Mouse (Mus musculus) heart, postnatal 0 days (tissue): ENCODE measurements at regions not wholly inside any gene's neighbourhood (a gene's known extent, or its start where the extent isn't known, plus 50 kb on each side); places are given as distances from the start of the nearest gene placed in this dataset.

Experiments used
- ATAC-seq: fragments of 200-750 bp; cut with Nextera tagmentation; 2 replicates; pipeline ENCODE4 v1.8.0; 2017; ENCODE audit warnings: low read depth, moderate number of reproducible peaks, moderate library complexity; ENCODE audit not compliant: insufficient read depth
- DNase-seq: peaks from one replicate; pipeline ENCODE4 v3.0.0-alpha.2; 2016; ENCODE audit warnings: low spot score
- H3K27ac ChIP-seq: fragments of 300-500 bp; sonication (generic); 2 replicates; pipeline ENCODE4 v1.5.1; 2014; ENCODE audit warnings: low read depth, mild to moderate bottlenecking
- H3K27me3 ChIP-seq: fragments of 300-500 bp; sonication (generic); 2 replicates; pipeline ENCODE4 v1.6.1; 2014; ENCODE audit warnings: low read length, mixed read lengths; ENCODE audit not compliant: control insufficient read depth, insufficient read depth
- H3K36me3 ChIP-seq: fragments of 300-500 bp; sonication (generic); replicated peaks from 2 replicates; pipeline ENCODE4 v1.6.1; 2014; ENCODE audit warnings: low read length, mixed read lengths; ENCODE audit not compliant: control insufficient read depth, insufficient read depth
- H3K4me1 ChIP-seq: fragments of 300-500 bp; sonication (generic); 2 replicates; pipeline ENCODE4 v1.6.1; 2014; ENCODE audit warnings: antibody characterized with exemption; ENCODE audit not compliant: control insufficient read depth, insufficient read depth
- H3K4me2 ChIP-seq: fragments of 300-500 bp; sonication (generic); 2 replicates; pipeline ENCODE4 v1.6.1; 2014; ENCODE audit warnings: low read depth, mild to moderate bottlenecking, low read length, moderate library complexity
- H3K4me3 ChIP-seq: fragments of 300-500 bp; sonication (generic); 2 replicates; pipeline ENCODE4 v1.5.1; 2014; ENCODE audit warnings: low read depth, low read length
- H3K9ac ChIP-seq: fragments of 300-500 bp; sonication (generic); replicated peaks from 2 replicates; pipeline ENCODE4 v1.6.1; 2014; ENCODE audit warnings: low read depth, low read length, mixed read lengths
- H3K9me3 ChIP-seq: fragments of 300-500 bp; sonication (generic); replicated peaks from 2 replicates; pipeline ENCODE4 v1.6.1; 2016; ENCODE audit warnings: low read length; ENCODE audit not compliant: control insufficient read depth
- CTCF ChIP-seq: IDR thresholded peaks from 2 replicates; pipeline ENCODE4 v1.5.1; 2016; ENCODE audit warnings: antibody characterized with exemption, control low read depth, low read depth
- EP300 ChIP-seq: IDR thresholded peaks from 2 replicates; pipeline ENCODE4 v1.6.1; 2016; ENCODE audit warnings: antibody characterized with exemption, low read depth
- WGBS: fragments of 180-500 bp; shearing (Covaris S2); extraction: QIAGEN DNeasy Blood & Tissue Kit; methylation state at CpG from one replicate; pipeline ENCODE4 v1.1.7; 2014; 5-methylcytosine and 5-hydroxymethylcytosine counted together

- Histone ChIP-seq H3K27me3 (no peaks in the 10 kb centered on the region), H3K4me1 (peaks cover 16% of the 10 kb centered on the region), H3K27ac (no peak overlapping the region), H3K4me2 (no peak overlapping the region), H3K9me3 (no peaks in the 10 kb centered on the region), H3K36me3 (no peaks in the 10 kb centered on the region), H3K9ac (no peak overlapping the region), H3K4me3 (no peak overlapping the region)
- 13% methylated on average over 2 of the region's 2 CpGs for WGBS
- peak; percentile 21 for DNase-seq
- TF ChIP-seq EP300: no peak
- no peak for TF ChIP-seq CTCF
- peak; percentile 36; the same call in 1 of the 2 replicates for ATAC-seq
Observed at GRCm38 (mm10) chr13:34462808-34463511, 118.0 kb upstream of the Slc22a23 start.

GRCm38 (mm10) chr13:34462206-34462807 is 117.3 kb upstream of the Slc22a23 start:
- DNase-seq: no peak
- Histone ChIP-seq H3K27ac (no peak overlapping the region), H3K4me2 (no peak overlapping the region), H3K9me3 (no peaks in the 10 kb centered on the region), H3K4me3 (no peak overlapping the region), H3K9ac (no peak overlapping the region), H3K4me1 (peaks cover 16% of the 10 kb centered on the region), H3K36me3 (no peaks in the 10 kb centered on the region), H3K27me3 (no peaks in the 10 kb centered on the region)
- ATAC-seq: no peak
- WGBS: 52% methylated on average over 6 of the region's 6 CpGs
- no peak for TF ChIP-seq CTCF
- TF ChIP-seq EP300: no peak

GRCm38 (mm10) chr13:34460969-34461368 is 116.0 kb upstream of the Slc22a23 start:
- ATAC-seq (no peak), DNase-seq (no peak)
- H3K36me3 ChIP-seq: no peaks in the 10 kb centered on the region
- no peaks in the 10 kb centered on the region for H3K9me3 ChIP-seq
- no peak overlapping the region for H3K9ac ChIP-seq
- H3K27ac ChIP-seq: no peak overlapping the region
- TF ChIP-seq EP300 (no peak), CTCF (no peak)
- no peaks in the 10 kb centered on the region for H3K27me3 ChIP-seq
- no peak overlapping the region for H3K4me3 ChIP-seq
- WGBS: 27% methylated on average over 4 of the region's 4 CpGs
- H3K4me2 ChIP-seq: no peak overlapping the region
- H3K4me1 ChIP-seq: peaks cover 14% of the 10 kb centered on the region

- TF ChIP-seq EP300 (no peak), CTCF (no peak)
- Histone ChIP-seq H3K9me3 (no peaks in the 10 kb centered on the region), H3K4me1 (no peaks in the 10 kb centered on the region), H3K9ac (no peak overlapping the region), H3K27ac (no peak overlapping the region), H3K27me3 (no peaks in the 10 kb centered on the region), H3K36me3 (no peaks in the 10 kb centered on the region), H3K4me3 (no peak overlapping the region), H3K4me2 (no peak overlapping the region)
- 40% methylated on average over 3 of the region's 3 CpGs for WGBS
- DNase-seq (peak; percentile 15), ATAC-seq (no peak)
Observed at GRCm38 (mm10) chr13:34456051-34456450, 111.1 kb upstream of the Slc22a23 start.

- no peak overlapping the region for H3K4me2 ChIP-seq
- no peaks in the 10 kb centered on the region for H3K4me1 ChIP-seq
- H3K4me3 ChIP-seq: no peak overlapping the region
- no peak for DNase-seq
- ATAC-seq: no peak
- TF ChIP-seq EP300 (no peak), CTCF (no peak)
- H3K27me3 ChIP-seq: no peaks in the 10 kb centered on the region
- H3K36me3 ChIP-seq: no peaks in the 10 kb centered on the region
- H3K9me3 ChIP-seq: no peaks in the 10 kb centered on the region
- H3K9ac ChIP-seq: no peak overlapping the region
- H3K27ac ChIP-seq: no peak overlapping the region
Observed at GRCm38 (mm10) chr13:34446806-34447205, 101.8 kb upstream of the Slc22a23 start.

GRCm38 (mm10) chr13:34446327-34446726 is 101.3 kb upstream of the Slc22a23 start:
- no peak overlapping the region for H3K4me3 ChIP-seq
- H3K9me3 ChIP-seq: no peaks in the 10 kb centered on the region
- WGBS: 84% methylated on average over 8 of the region's 8 CpGs
- H3K36me3 ChIP-seq: no peaks in the 10 kb centered on the region
- no peaks in the 10 kb centered on the region for H3K4me1 ChIP-seq
- DNase-seq: no peak
- H3K9ac ChIP-seq: no peak overlapping the region
- no peak overlapping the region for H3K4me2 ChIP-seq
- no peak for TF ChIP-seq CTCF
- TF ChIP-seq EP300: no peak
- ATAC-seq: no peak
- no peak overlapping the region for H3K27ac ChIP-seq
- H3K27me3 ChIP-seq: no peaks in the 10 kb centered on the region
